Mouse (Mus musculus): Measurements from ENCODE around the gene Gm20662. TPM values are rescaled to one million over a fixed set of nuclear protein-coding genes. Genes with fewer than 3 reads are reported as not detected.

Gm20662 gene
- polyA plus RNA-seq, 1 experiment from 2014 or later: 0.67 TPM

GRCm38 (mm10) chr9:108049016-108049455, 52.9 kb downstream of the Gm20662 start, which contains the start of gene Gmppb:
TSS of gene Gmppb (plus strand) at chr9:108049242.
- Histone ChIP-seq H3K27me3 (replicated peaks; ENCODE audit: control insufficient read depth, insufficient read depth, low read length) (no peaks in the 10 kb centered on the region), H3K9me3 (ENCODE audit: control insufficient read depth, low read length) (no peaks in the 10 kb centered on the region), H3K4me3 (replicated peaks; ENCODE audit: low read length) (peak within 1 kb of the TSS; percentile 77), H3K27ac (ENCODE audit: low read length) (peak within 1 kb of the TSS; percentile 50), H3K4me2 (ENCODE audit: low read length) (peak within 1 kb of the TSS; percentile 97), H3K9ac (replicated peaks; ENCODE audit: low read depth, low read length) (peak within 1 kb of the TSS; percentile 71), H3K36me3 (ENCODE audit: control insufficient read depth, insufficient read depth) (peaks cover 29% of the 10 kb centered on the region), H3K4me1 (replicated peaks; ENCODE audit: control insufficient read depth, insufficient read depth, low read length) (peaks cover 20% of the 10 kb centered on the region)
- under 1% methylated on average over 37 of the region's 39 CpGs for WGBS
- peak; percentile 96 for ATAC-seq

GRCm38 (mm10) chr9:108049561-108050251, 53.6 kb downstream of the Gm20662 start:
- WGBS: 44% methylated on average over 15 of the region's 15 CpGs
- peak overlapping the region; percentile 71 for H3K9ac ChIP-seq (replicated peaks; ENCODE audit: low read depth, low read length)
- H3K4me2 ChIP-seq (ENCODE audit: low read length): peak overlapping the region; percentile 97
- no peak for ATAC-seq
- peak overlapping the region; percentile 12 for H3K27ac ChIP-seq (ENCODE audit: low read length)
- H3K27me3 ChIP-seq (replicated peaks; ENCODE audit: control insufficient read depth, insufficient read depth, low read length): no peaks in the 10 kb centered on the region
- peaks cover 20% of the 10 kb centered on the region for H3K4me1 ChIP-seq (replicated peaks; ENCODE audit: control insufficient read depth, insufficient read depth, low read length)
- H3K36me3 ChIP-seq (ENCODE audit: control insufficient read depth, insufficient read depth): peaks cover 29% of the 10 kb centered on the region
- H3K4me3 ChIP-seq (replicated peaks; ENCODE audit: low read length): peak overlapping the region; percentile 77
- no peaks in the 10 kb centered on the region for H3K9me3 ChIP-seq (ENCODE audit: control insufficient read depth, low read length)

GRCm38 (mm10) chr9:108051184-108051930, 55.2 kb downstream of the Gm20662 start:
- peaks cover 23% of the 10 kb centered on the region for H3K36me3 ChIP-seq (ENCODE audit: control insufficient read depth, insufficient read depth)
- WGBS: 95% methylated on average over 15 of the region's 15 CpGs

GRCm38 (mm10) chr9:108051931-108052220, 55.7 kb downstream of the Gm20662 start:
- 84% methylated on average over 4 of the region's 4 CpGs for WGBS
- H3K4me2 ChIP-seq (ENCODE audit: low read length): no peak overlapping the region

More at GRCm38 (mm10) chr9:108051184-108051930, 55.2 kb downstream of the Gm20662 start:
- Histone ChIP-seq H3K4me3 (replicated peaks; ENCODE audit: low read length) (no peak overlapping the region), H3K27me3 (replicated peaks; ENCODE audit: control insufficient read depth, insufficient read depth, low read length) (no peaks in the 10 kb centered on the region), H3K27ac (ENCODE audit: low read length) (no peak overlapping the region), H3K4me1 (replicated peaks; ENCODE audit: control insufficient read depth, insufficient read depth, low read length) (peaks cover 20% of the 10 kb centered on the region), H3K9me3 (ENCODE audit: control insufficient read depth, low read length) (no peaks in the 10 kb centered on the region), H3K9ac (replicated peaks; ENCODE audit: low read depth, low read length) (no peak overlapping the region), H3K4me2 (ENCODE audit: low read length) (no peak overlapping the region)
- no peak for ATAC-seq

GRCm38 (mm10) chr9:108052411-108052810, 56.3 kb downstream of the Gm20662 start:
- Histone ChIP-seq H3K27me3 (replicated peaks; ENCODE audit: control insufficient read depth, insufficient read depth, low read length) (no peaks in the 10 kb centered on the region), H3K4me1 (replicated peaks; ENCODE audit: control insufficient read depth, insufficient read depth, low read length) (peaks cover 20% of the 10 kb centered on the region), H3K9ac (replicated peaks; ENCODE audit: low read depth, low read length) (no peak overlapping the region), H3K4me3 (replicated peaks; ENCODE audit: low read length) (no peak overlapping the region), H3K36me3 (ENCODE audit: control insufficient read depth, insufficient read depth) (peaks cover 13% of the 10 kb centered on the region), H3K27ac (ENCODE audit: low read length) (no peak overlapping the region), H3K9me3 (ENCODE audit: control insufficient read depth, low read length) (no peaks in the 10 kb centered on the region), H3K4me2 (ENCODE audit: low read length) (no peak overlapping the region)
- 77% methylated on average over 7 of the region's 7 CpGs for WGBS
- no peak for ATAC-seq

More at GRCm38 (mm10) chr9:108051931-108052220, 55.7 kb downstream of the Gm20662 start:
- H3K4me1 ChIP-seq (replicated peaks; ENCODE audit: control insufficient read depth, insufficient read depth, low read length): peaks cover 20% of the 10 kb centered on the region
- no peak for ATAC-seq
- H3K9ac ChIP-seq (replicated peaks; ENCODE audit: low read depth, low read length): no peak overlapping the region
- H3K36me3 ChIP-seq (ENCODE audit: control insufficient read depth, insufficient read depth): peaks cover 18% of the 10 kb centered on the region
- no peak overlapping the region for H3K4me3 ChIP-seq (replicated peaks; ENCODE audit: low read length)
- H3K27ac ChIP-seq (ENCODE audit: low read length): no peak overlapping the region
- no peaks in the 10 kb centered on the region for H3K27me3 ChIP-seq (replicated peaks; ENCODE audit: control insufficient read depth, insufficient read depth, low read length)
- no peaks in the 10 kb centered on the region for H3K9me3 ChIP-seq (ENCODE audit: control insufficient read depth, low read length)

GRCm38 (mm10) chr9:108052885-108053664, 56.9 kb downstream of the Gm20662 start, which contains the start of gene Amigo3:
TSS of gene Amigo3 (plus strand) at chr9:108053159.
- ATAC-seq: peak; percentile 29
- 56% methylated on average over 20 of the region's 20 CpGs for WGBS
- Histone ChIP-seq H3K27me3 (replicated peaks; ENCODE audit: control insufficient read depth, insufficient read depth, low read length) (no peaks in the 10 kb centered on the region), H3K4me1 (replicated peaks; ENCODE audit: control insufficient read depth, insufficient read depth, low read length) (peaks cover 18% of the 10 kb centered on the region), H3K4me2 (ENCODE audit: low read length) (peak within 1 kb of the TSS; percentile 21; the same call in 1 of the 2 replicates), H3K36me3 (ENCODE audit: control insufficient read depth, insufficient read depth) (peaks cover 14% of the 10 kb centered on the region), H3K4me3 (replicated peaks; ENCODE audit: low read length) (no peak within 1 kb of the TSS), H3K9me3 (ENCODE audit: control insufficient read depth, low read length) (no peaks in the 10 kb centered on the region), H3K9ac (replicated peaks; ENCODE audit: low read depth, low read length) (no peak within 1 kb of the TSS), H3K27ac (ENCODE audit: low read length) (no peak within 1 kb of the TSS)

- no peak overlapping the region for H3K4me2 ChIP-seq (ENCODE audit: low read length)
- no peak overlapping the region for H3K9ac ChIP-seq (replicated peaks; ENCODE audit: low read depth, low read length)
- 93% methylated on average over 15 of the region's 15 CpGs for WGBS
- no peak for ATAC-seq
- H3K27me3 ChIP-seq (replicated peaks; ENCODE audit: control insufficient read depth, insufficient read depth, low read length): no peaks in the 10 kb centered on the region
- H3K36me3 ChIP-seq (ENCODE audit: control insufficient read depth, insufficient read depth): peaks cover 14% of the 10 kb centered on the region
- H3K4me3 ChIP-seq (replicated peaks; ENCODE audit: low read length): no peak overlapping the region
- no peaks in the 10 kb centered on the region for H3K9me3 ChIP-seq (ENCODE audit: control insufficient read depth, low read length)
- no peak overlapping the region for H3K27ac ChIP-seq (ENCODE audit: low read length)
- peaks cover 12% of the 10 kb centered on the region for H3K4me1 ChIP-seq (replicated peaks; ENCODE audit: control insufficient read depth, insufficient read depth, low read length)
Measured at GRCm38 (mm10) chr9:108053665-108054225, 57.6 kb downstream of the Gm20662 start.

GRCm38 (mm10) chr9:108054331-108055040, 58.3 kb downstream of the Gm20662 start:
- Histone ChIP-seq H3K4me2 (ENCODE audit: low read length) (no peak overlapping the region), H3K9ac (replicated peaks; ENCODE audit: low read depth, low read length) (no peak overlapping the region), H3K9me3 (ENCODE audit: control insufficient read depth, low read length) (no peaks in the 10 kb centered on the region), H3K27ac (ENCODE audit: low read length) (no peak overlapping the region), H3K36me3 (ENCODE audit: control insufficient read depth, insufficient read depth) (peaks cover 15% of the 10 kb centered on the region), H3K4me1 (replicated peaks; ENCODE audit: control insufficient read depth, insufficient read depth, low read length) (peaks cover 10% of the 10 kb centered on the region), H3K4me3 (replicated peaks; ENCODE audit: low read length) (no peak overlapping the region), H3K27me3 (replicated peaks; ENCODE audit: control insufficient read depth, insufficient read depth, low read length) (no peaks in the 10 kb centered on the region)
- 87% methylated on average over 22 of the region's 22 CpGs for WGBS
- no peak for ATAC-seq

Data from forebrain, embryonic 16.5 days (tissue).